Mouse (Mus musculus) cerebellum, adult 9-11 months (tissue): Measurements from ENCODE around the gene Irf2bpl.
A peak's percentile ranks its signal among the peaks of the same experiment; 100 is the strongest.

Source experiments
- DNase-seq: peaks from one replicate; pipeline ENCODE4 v3.0.0; 2022

Irf2bpl gene

DNA sequence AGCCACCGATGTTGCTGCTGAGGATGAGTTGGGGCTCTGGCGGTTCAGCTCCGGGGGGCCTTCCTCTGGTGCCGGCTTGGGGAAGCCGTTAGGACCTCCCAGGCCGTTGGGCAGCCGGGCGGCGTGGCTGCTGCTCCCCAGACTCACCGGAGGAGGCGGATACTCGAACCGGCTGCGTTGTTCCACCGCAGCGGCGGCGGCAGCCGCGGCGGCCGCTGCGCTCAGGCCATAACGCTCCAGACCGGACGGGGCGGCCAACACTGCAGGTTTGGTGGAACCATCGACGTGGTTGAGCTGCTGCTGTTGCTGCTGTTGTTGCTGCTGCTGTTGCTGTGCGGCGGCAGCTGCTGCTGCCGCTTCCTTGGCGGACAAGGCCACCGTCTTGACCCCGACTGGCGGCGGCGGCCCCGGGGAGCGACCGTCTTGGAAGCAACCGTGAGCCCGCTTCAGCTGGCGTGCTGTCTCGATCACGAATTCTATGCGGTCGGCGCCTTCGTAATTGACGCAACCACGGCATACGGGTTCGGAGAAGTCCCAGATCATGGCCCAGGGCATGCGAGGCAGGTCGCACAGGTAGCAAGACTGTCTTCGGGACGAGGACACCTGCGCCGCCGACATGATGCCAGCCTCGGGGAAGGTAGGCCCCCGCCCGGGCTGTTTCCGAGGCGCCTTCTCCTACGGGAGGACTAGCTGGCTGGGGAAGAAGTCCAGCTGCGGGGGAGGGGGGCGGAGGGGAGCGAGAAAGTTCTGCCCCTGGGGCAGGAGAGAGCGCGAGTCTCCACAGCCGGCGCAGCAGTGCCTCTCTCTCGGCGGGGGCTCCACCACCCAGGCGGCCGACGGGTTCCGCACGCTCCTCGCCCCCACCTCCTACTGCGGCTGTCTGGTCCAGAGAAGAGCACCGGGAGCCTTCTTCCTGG, 1.1 kb downstream of the Irf2bpl start:
- no peak for DNase-seq

DNA sequence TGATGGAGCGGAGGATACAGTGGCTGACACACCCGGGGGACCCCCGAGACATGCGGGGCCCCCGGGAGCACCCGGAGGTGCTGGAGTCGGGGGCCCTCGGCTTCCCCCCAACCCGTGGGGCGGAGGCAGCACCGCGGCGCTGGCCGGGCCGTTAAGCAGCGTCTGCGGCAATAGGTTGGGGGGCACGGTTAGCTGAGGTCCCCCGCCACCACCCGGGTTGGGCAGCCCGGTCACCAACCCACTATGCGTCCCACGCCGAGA, 1.6 kb downstream of the Irf2bpl start:
- peak; percentile 67 for DNase-seq

DNA sequence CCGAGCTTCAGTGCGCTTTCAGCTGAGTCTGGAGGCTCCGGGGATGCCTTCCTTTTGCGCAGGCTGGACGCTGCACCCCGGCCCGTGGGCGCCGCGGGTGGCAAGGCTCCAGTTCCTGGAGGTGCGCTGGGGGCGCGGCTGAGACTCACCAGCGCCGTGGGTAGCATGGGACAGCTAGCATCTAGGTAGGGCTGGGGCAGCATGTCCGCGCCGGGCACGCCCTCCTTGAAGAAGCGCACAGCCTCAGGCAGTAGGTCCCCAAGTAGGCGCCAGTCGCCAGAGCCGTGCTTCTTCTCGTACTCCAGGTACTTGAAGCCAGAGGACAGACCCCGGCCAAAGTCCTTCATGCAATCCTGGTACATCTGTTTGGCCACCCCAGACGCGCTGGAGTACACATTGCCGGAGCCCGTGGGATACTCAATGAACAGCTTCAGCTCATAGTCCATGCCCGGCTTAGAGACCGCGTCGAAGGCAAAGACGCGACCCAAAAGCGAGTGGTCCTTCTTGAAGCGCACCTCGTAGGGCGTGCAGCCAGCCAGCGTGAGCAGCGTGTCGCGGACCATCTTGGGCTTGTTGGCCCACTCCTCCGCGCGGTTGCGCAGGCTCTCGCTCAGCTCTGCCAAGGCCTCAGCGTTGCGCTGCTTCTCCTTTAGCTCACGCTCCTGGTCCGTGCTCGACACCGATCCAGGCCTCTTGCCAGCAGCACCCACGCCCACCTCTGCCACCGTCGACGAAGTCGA, 2.1 kb downstream of the Irf2bpl start:
- peak; percentile 82 for DNase-seq

DNA sequence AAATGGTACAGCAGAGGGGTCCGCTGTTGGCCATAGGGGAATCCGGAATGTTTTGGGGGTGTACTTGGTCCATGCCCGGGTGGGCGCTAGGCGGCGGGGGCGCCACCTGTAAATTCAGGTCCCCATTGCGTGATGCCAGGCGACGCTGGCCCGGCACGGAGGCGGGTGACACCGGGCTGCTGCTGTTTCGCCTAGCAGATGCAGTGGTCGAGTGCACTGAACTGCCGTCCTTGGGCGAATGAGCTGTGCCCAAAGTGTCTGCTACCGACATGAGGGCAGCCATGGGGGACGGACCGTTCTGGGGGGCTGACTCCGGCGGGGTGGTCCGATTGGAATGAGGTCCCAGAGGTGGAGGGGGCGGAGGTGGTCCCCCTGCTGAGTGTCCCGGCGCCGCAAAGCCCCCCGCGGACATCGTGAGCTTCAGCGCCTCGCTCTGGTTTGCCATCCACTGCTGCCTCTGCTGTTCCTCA, 2.8 kb downstream of the Irf2bpl start:
- no peak for DNase-seq

GRCm38 (mm10) chr12:86880090-86880723, 4.4 kb downstream of the Irf2bpl start:
- no peak for DNase-seq

DNA sequence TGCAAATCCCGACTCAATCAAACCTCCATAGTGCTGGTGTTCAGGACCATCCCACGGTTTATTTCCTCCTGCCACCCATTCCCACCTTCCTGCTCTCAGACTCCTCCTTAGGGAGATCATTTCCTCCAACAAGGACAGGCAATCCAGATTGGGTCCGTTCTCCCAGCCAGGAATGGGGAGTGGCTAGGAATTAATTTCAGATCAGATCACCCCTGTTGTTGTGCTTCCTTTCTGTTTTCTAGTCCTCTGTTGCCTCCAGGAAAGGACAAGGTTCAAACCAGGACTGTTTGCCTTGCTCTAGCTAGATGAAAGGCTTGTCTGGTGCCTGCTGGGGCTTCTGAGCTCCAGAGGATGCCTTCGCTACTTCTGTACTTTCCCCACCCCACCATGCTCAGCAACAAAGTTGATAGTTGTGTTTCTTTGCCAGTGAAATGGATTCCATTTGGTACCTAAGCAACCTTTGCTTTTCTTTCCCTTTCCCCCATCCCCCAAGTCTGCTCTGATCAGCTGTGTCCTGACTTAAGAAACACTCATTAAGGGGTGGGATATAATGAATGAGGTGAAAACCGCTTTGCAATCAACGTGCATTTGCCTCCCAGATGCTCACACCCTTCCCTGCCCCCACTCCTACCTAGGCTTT, 5.0 kb downstream of the Irf2bpl start:
- no peak for DNase-seq

DNA sequence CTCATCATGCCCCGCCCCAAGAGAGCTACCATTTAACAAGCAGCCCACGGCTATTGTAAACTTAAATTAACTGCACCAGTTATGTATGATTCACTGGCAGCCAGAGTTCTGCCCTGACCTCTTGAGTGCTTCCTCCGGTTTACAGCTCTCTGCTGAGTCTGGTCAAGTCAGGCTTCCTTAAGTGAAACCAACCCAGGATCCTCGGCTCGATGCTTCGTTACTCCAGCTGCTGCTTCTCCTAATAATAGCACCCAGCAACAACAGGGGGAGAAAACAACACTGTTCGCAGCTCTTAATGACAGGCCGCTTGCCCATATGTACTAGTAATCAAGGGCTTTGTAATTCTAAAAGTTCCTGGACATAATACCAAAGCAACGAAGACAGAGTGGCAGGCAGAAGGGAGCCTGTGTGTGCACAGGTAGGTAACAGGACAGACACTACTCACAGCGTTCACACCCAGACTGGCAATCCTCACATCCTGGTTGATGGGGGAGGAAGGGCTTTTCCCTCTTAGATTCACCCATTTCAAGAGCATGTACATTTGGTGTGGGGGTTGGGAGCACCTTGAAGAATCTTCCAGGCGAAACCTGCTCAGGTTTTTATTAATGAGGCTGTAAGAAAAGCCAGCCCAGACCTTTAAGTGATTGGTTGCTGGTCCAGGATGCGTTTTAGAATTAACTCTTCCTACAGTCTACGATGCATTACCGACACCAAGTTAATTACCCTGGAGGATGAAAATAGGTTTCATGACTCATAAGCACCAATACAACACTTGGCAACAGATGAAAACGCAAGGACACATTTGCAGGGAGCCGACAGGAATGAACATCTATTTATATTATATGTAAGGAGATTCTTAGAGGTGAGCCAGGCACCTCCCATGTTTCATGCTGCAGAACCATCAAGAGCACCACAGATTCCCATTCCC, 5.9 kb downstream of the Irf2bpl start:
- DNase-seq = no peak

- no peak for DNase-seq
Measured at GRCm38 (mm10) chr12:86876981-86877380, 7.6 kb downstream of the Irf2bpl start.

DNA sequence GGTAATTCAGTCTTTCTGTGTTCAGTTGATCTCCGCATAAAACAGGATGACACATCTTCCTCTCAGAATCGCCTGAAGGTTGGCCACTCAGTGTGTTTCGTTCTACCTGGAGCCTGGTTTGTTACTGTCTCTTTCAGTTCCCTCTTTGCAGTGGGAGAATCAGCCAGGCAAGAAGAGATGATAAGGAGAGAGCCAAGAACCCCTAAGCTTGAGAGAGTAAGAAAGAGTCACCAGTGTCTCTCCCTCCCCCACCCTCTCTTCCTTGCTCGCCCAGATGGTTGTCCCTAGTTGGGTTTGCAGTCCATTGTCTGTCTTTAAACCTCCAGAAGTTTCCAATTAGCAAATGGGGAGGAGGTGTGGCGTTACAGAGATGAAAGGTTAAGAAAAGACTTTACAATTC, 8.5 kb downstream of the Irf2bpl start:
- DNase-seq = no peak

DNA sequence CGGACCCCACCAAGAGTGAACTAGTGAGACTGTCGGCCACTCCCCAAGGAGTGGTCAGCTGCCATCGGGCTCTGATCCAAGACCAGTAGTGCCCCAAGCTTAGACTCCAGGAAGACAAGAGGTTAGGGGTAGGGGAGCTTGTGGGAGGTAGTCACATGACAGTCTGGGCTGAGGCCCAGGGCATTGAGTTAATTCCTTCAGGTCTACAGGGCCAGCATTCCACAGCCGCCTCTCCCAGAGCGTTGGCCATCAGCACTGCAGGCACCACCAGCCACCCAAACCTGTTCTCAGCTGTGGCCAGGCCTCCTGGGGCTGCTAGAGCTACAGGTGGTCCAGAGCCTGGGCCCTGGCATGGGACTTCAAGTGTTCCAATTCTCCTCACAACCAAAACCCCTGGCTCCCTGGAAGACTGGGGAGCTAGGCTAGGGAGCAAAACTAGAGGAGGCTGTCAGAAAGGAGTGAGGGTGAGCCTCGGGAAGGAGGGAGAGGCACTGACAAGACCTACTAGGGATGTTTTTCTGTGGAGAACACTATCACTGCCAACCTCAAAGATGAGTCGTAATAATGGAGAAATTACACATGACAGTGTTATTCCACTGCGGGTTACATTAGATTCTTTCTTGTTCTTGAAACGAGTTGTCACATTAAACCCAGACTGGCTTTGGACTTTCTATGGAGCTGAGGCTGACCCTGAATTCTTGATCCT, 12.1 kb downstream of the Irf2bpl start:
- no peak for DNase-seq

- DNase-seq = no peak
Measured at GRCm38 (mm10) chr12:86871666-86872334, 12.8 kb downstream of the Irf2bpl start.

DNA sequence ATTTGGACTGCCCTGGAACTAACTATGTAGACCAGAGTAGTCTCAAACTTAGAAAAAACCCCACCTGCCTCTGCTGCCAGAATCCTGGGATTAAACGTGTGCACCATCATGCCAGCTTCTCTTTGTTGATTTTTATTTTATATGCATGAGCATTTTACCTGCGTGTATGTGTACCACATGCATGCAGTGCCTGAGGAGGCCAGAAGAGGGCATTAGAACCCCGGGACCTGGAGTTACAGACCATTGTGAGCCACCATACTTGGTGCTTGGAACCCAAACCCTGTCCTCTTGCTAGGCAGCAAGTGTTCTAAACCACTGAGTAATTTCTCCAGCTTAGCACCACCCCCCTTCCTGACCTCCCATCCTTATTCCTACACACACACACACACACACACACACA, 13.6 kb downstream of the Irf2bpl start:
- DNase-seq = no peak

DNA sequence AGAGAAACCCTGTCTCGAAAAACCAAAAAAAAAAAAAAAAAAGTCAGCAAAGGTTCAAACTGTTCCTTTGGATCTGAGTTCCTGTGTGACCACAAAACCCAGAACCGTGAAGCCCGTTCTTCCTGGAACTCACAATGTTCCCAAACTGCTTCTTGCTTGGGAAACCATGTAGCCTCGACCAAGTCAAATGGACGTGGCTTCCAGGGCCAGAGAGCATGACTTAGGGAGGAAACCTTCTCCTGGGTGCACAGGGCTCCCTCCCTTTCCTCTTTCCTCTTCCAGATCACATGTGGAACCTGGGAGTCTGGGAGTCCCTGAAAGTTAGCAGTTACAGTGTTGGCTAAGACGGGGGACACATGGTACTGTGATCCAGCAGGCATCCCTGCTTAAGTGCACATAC, 14.8 kb downstream of the Irf2bpl start:
- no peak for DNase-seq

DNA sequence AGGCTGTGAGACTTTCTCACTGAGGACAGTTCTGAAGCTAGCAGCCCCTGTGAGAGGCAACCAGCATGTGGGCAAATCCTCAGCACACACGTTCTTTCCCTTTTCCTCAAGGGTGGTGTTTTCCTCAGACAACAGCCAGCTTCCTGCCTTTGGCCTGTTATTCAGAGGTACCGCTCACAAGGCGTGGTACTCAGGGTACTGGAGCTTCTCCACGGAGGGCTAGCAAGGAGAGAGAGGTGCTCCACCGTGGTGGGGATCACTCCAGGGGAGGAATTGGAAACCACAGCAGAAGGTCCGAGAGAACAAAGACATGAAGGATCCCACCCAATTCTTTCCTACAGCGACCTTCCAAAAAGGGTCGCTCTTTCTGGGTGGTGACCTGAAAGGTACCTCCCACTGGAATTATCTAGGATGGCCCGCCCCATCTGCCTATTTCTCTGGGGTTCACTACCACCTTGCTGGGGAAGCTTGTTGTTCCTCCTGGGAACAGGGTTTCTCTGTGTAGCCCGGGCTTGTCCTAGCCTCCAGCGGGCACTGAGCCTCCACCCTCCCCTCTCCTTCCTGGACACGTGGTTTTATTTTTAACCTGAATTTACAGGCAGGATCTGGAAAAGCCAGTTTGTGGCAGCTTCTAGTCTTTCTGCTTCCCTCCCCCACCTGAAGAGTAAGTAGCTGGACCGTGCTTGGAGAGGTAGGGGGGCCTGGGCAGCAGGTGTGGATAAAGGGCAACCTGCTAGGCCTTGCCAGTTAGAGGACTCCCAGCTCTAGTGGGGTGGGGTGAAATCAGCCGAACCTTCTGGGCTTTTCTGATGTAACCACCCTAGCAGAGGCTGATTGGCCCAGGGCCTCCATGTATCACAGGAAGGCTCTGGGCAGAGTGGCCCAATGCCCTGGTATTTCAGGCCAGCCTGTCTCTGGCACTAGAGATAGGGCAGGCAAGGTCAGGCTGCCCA, 17.1 kb downstream of the Irf2bpl start:
- peak; percentile 90 for DNase-seq

GRCm38 (mm10) chr12:86864316-86865020, 20.1 kb downstream of the Irf2bpl start:
- no peak for DNase-seq

- no peak for DNase-seq
Measured at GRCm38 (mm10) chr12:86859924-86860790, 24.4 kb downstream of the Irf2bpl start.

- DNase-seq = no peak
Measured at GRCm38 (mm10) chr12:86858983-86859872, 25.4 kb downstream of the Irf2bpl start.
